Mouse (Mus musculus): ENCODE results near the gene Cnot1.

Gene Cnot1

GRCm38 (mm10) chr8:95807331-95807843 lies at the start of gene Cnot1:
TSS of gene Cnot1 (minus strand) at chr8:95807464.
- peak; percentile 93 for ATAC-seq (ENCODE audit: low TSS enrichment)

- ATAC-seq (ENCODE audit: low TSS enrichment), result no peak
These were observed 46.9 kb upstream of the Cnot1 start for GRCm38 (mm10) chr8:95854174-95854573.

- ATAC-seq (ENCODE audit: low TSS enrichment), result peak; percentile 99
These were observed 46.0 kb upstream of the Cnot1 start, which contains the start of gene Slc38a7 for GRCm38 (mm10) chr8:95853102-95853843. TSS of gene Slc38a7 (minus strand) at chr8:95853539.

- peak; percentile 27 for ATAC-seq (ENCODE audit: low TSS enrichment)
These were observed 45.0 kb upstream of the Cnot1 start for GRCm38 (mm10) chr8:95852290-95852689.

GRCm38 (mm10) chr8:95850326-95850725 lies 43.1 kb upstream of the Cnot1 start:
- ATAC-seq (ENCODE audit: low TSS enrichment), result no peak

GRCm38 (mm10) chr8:95848734-95849464 lies 41.6 kb upstream of the Cnot1 start:
- ATAC-seq (ENCODE audit: low TSS enrichment), result no peak

GRCm38 (mm10) chr8:95848061-95848551 lies 40.8 kb upstream of the Cnot1 start:
- ATAC-seq (ENCODE audit: low TSS enrichment), result no peak

GRCm38 (mm10) chr8:95845026-95845425 lies 37.8 kb upstream of the Cnot1 start:
- ATAC-seq (ENCODE audit: low TSS enrichment), result no peak

GRCm38 (mm10) chr8:95843968-95844367 lies 36.7 kb upstream of the Cnot1 start:
- no peak for ATAC-seq (ENCODE audit: low TSS enrichment)

- no peak for ATAC-seq (ENCODE audit: low TSS enrichment)
These were observed 34.2 kb upstream of the Cnot1 start for GRCm38 (mm10) chr8:95841436-95841835.

- ATAC-seq (ENCODE audit: low TSS enrichment), result no peak
These were observed 32.0 kb upstream of the Cnot1 start for GRCm38 (mm10) chr8:95839289-95839688.

GRCm38 (mm10) chr8:95837266-95837665 lies 30.0 kb upstream of the Cnot1 start:
- no peak for ATAC-seq (ENCODE audit: low TSS enrichment)

GRCm38 (mm10) chr8:95835891-95836290 lies 28.6 kb upstream of the Cnot1 start:
- ATAC-seq (ENCODE audit: low TSS enrichment), result no peak

- ATAC-seq (ENCODE audit: low TSS enrichment), result no peak
These were observed 26.2 kb upstream of the Cnot1 start for GRCm38 (mm10) chr8:95833435-95833984.

GRCm38 (mm10) chr8:95832603-95833434 lies 25.6 kb upstream of the Cnot1 start:
- peak; percentile 91 for ATAC-seq (ENCODE audit: low TSS enrichment)

- no peak for ATAC-seq (ENCODE audit: low TSS enrichment)
These were observed 22.9 kb upstream of the Cnot1 start for GRCm38 (mm10) chr8:95830144-95830543.

- ATAC-seq (ENCODE audit: low TSS enrichment), result peak; percentile 59; the same call in 1 of the 2 replicates
These were observed 17.9 kb upstream of the Cnot1 start, which contains the start of gene Sap18b for GRCm38 (mm10) chr8:95825162-95825561. TSS of gene Sap18b (plus strand) at chr8:95825346.

- no peak for ATAC-seq (ENCODE audit: low TSS enrichment)
These were observed 15.4 kb upstream of the Cnot1 start for GRCm38 (mm10) chr8:95822699-95823098.

- ATAC-seq (ENCODE audit: low TSS enrichment), result no peak
These were observed 14.8 kb upstream of the Cnot1 start for GRCm38 (mm10) chr8:95822096-95822495.

GRCm38 (mm10) chr8:95821266-95821665 lies 14.0 kb upstream of the Cnot1 start:
- no peak for ATAC-seq (ENCODE audit: low TSS enrichment)

- ATAC-seq (ENCODE audit: low TSS enrichment), result no peak
These were observed 10.9 kb upstream of the Cnot1 start for GRCm38 (mm10) chr8:95818211-95818610.
